Mouse (Mus musculus) central nervous system, embryonic 18 days (tissue): ENCODE results near the gene Gm14399. TPM values are rescaled to one million over a fixed set of nuclear protein-coding genes. Genes with fewer than 3 reads are reported as not detected.

ENCODE experiments used
- polyA plus RNA-seq: library from polyadenylated mRNA; depleted of rRNA; stranded (reverse); fragments of >200 nt; gene quantifications from 2 replicates; pipeline ENCODE4 v1.2.3, GENCODE M21; 2012; rRNA removed

Gene Gm14399
- polyA plus RNA-seq: 10.1 and 13.0 TPM in 2 replicates

GRCm38 (mm10) chr2:175141993-175142295, at the start of gene Gm14399:
Gm14399 (minus strand) TSS chr2:175142012.

DNA sequence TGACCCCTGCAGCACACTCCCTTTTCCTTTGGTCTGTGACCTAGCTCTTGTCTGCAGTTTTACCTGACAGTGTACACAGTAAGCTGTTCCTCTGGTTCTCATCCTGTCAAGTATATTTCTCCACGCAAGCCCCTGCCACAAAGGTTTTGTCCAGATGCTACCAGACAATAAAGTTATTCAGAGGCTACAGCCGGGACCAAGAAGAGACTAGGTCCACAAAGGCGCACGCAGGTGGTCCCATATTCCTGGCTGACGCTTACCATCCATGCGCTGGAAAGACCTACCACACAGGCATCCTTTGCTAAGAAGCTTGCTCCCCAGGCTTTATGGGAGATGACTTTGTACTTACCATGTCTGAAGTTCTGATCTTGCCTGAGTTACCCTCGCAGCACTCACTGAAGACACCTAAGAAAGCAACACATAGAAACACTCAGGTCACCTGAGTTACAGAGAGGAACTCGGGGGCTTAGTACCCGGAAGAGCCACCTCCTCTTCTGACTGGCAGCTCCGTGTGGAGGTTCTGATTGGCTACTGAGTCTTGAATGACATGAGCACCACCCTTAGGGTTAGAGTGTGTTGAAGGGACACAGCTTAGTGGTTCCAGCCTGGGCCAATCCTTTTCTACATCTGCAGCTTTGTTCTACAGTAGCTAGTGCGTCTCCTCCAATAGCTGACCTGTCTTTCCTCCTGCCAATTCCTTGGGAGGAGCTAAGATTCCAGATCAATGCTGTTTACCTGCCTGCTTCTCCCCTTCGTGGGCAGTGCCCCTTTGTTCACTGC, 33.8 kb upstream of the Gm14399 start, which contains the start of gene Gm14443:
Gene Gm14443, minus strand, starts transcription at position 471 of the 780 bp plus-strand sequence.

Other genes starting within 250 kb of the Gm14399 start
- 0.09 and 0.11 TPM in 2 replicates for gene Gm14444, start 131.8 kb downstream of the Gm14399 start, polyA plus RNA-seq
- 0.21 and 0.36 TPM in 2 replicates for gene Gm14393, start 74.2 kb downstream of the Gm14399 start, polyA plus RNA-seq
- 2.2 and 2.3 TPM in 2 replicates for gene Gm14443, start 33.9 kb upstream of the Gm14399 start, polyA plus RNA-seq
- gene Gm14391, start 64.9 kb upstream of the Gm14399 start, polyA plus RNA-seq: 18.2 and 20.8 TPM in 2 replicates
- not detected in 2 replicates for gene Gm14440, start 133.1 kb upstream of the Gm14399 start, polyA plus RNA-seq
- gene Gm4631, start 196.2 kb upstream of the Gm14399 start, polyA plus RNA-seq: 18.2 and 20.9 TPM in 2 replicates
- gene Zfp968, start 230.4 kb upstream of the Gm14399 start, polyA plus RNA-seq: 3.0 and 4.6 TPM in 2 replicates